Mouse (Mus musculus): Measurements from ENCODE around the gene Clec10a. TPM values are rescaled to one million over a fixed set of nuclear protein-coding genes. Genes with fewer than 3 reads are reported as not detected.

Clec10a gene
- polyA plus RNA-seq, 1 experiment from 2014 or later: 0.97 TPM

DNA sequence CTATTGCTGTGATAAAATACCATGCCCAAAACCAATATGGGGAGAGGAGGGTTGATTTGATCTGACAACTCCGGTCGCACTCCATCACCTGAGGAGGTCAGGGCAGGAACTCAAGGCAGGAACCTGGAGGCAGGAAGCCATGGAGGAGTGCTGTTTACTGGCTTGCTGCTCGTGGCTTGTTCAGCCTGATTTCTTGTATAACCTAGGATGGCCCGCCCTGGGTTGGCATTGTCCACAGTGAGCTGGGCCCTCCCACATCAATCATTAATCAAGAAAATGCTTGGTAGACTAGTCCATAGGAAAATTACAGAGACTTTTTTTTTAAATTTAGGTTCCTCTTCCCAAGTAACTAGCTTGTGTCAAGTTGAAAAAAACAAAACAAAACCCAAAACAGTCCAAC, 18.5 kb downstream of the Clec10a start:
- no peak for DNase-seq (ENCODE audit: low spot score)
- H3K27me3 ChIP-seq (replicated peaks; ENCODE audit: control insufficient read depth, insufficient read depth, low read length): no peaks in the 10 kb centered on the region
- no peaks in the 10 kb centered on the region for H3K9me3 ChIP-seq (replicated peaks; ENCODE audit: control insufficient read depth, low read length)
- H3K4me2 ChIP-seq (ENCODE audit: low read length): no peak overlapping the region
- no peak overlapping the region for H3K4me3 ChIP-seq (ENCODE audit: low read depth, low read length)
- 79% methylated on average over 4 of the region's 4 CpGs for WGBS
- no peaks in the 10 kb centered on the region for H3K36me3 ChIP-seq (ENCODE audit: control insufficient read depth, insufficient read depth, low read length)
- H3K4me1 ChIP-seq (ENCODE audit: control insufficient read depth, insufficient read depth, low read length): no peaks in the 10 kb centered on the region
- no peak overlapping the region for H3K27ac ChIP-seq (ENCODE audit: low read depth, low read length)
- no peak overlapping the region for H3K9ac ChIP-seq (ENCODE audit: low read length)
- no peak for ATAC-seq

DNA sequence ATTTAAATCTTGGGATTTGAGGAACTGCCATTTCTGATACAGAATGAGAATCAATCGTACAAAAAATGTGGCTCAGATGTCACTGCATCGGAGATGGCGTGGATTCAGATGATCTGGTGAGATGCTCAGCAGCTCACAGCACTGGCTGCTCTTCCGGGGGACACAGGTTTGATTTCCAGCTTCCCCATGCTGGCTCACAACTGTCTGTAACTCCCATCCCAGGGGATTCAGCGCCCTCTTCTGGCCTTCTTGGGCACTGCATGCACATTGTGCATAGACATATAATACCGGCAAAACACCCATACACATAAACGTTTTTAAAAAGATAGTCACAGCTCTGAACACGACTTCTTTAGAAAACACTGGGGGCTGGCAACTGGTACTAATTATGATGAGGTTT, 21.6 kb downstream of the Clec10a start:
- DNase-seq (ENCODE audit: low spot score) (no peak), ATAC-seq (no peak)
- Histone ChIP-seq H3K27ac (ENCODE audit: low read depth, low read length) (no peak overlapping the region), H3K4me1 (ENCODE audit: control insufficient read depth, insufficient read depth, low read length) (no peaks in the 10 kb centered on the region), H3K9me3 (replicated peaks; ENCODE audit: control insufficient read depth, low read length) (no peaks in the 10 kb centered on the region), H3K36me3 (ENCODE audit: control insufficient read depth, insufficient read depth, low read length) (no peaks in the 10 kb centered on the region), H3K4me3 (ENCODE audit: low read depth, low read length) (no peak overlapping the region), H3K9ac (ENCODE audit: low read length) (no peak overlapping the region), H3K27me3 (replicated peaks; ENCODE audit: control insufficient read depth, insufficient read depth, low read length) (no peaks in the 10 kb centered on the region), H3K4me2 (ENCODE audit: low read length) (no peak overlapping the region)
- 75% methylated on average over 8 of the region's 8 CpGs for WGBS

DNA sequence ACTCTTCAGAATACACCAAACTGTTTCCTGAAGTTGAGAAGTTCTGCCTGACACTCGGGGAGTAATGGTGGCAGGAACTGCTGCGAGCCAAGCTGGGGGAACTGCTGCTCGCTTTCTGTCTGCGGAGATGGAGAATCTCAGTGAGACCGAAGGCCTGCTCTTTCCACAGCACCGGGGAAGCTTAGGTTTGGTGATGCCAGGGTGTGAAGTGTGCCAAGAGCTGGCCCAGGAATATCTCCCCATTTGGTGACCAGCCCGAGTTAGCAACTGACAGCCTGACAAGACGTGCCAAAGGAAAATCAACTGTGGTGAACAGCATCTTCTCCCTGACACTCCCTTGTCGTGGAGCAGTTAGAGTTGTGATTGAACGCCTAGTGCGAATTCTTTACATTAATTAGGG, 22.3 kb downstream of the Clec10a start:
- no peak overlapping the region for H3K27ac ChIP-seq (ENCODE audit: low read depth, low read length)
- no peak overlapping the region for H3K4me3 ChIP-seq (ENCODE audit: low read depth, low read length)
- H3K9ac ChIP-seq (ENCODE audit: low read length): no peak overlapping the region
- H3K9me3 ChIP-seq (replicated peaks; ENCODE audit: control insufficient read depth, low read length): no peaks in the 10 kb centered on the region
- no peak overlapping the region for H3K4me2 ChIP-seq (ENCODE audit: low read length)
- H3K36me3 ChIP-seq (ENCODE audit: control insufficient read depth, insufficient read depth, low read length): no peaks in the 10 kb centered on the region
- H3K4me1 ChIP-seq (ENCODE audit: control insufficient read depth, insufficient read depth, low read length): no peaks in the 10 kb centered on the region
- ATAC-seq: no peak
- no peaks in the 10 kb centered on the region for H3K27me3 ChIP-seq (replicated peaks; ENCODE audit: control insufficient read depth, insufficient read depth, low read length)
- no peak for DNase-seq (ENCODE audit: low spot score)
- 88% methylated on average over 11 of the region's 11 CpGs for WGBS

DNA sequence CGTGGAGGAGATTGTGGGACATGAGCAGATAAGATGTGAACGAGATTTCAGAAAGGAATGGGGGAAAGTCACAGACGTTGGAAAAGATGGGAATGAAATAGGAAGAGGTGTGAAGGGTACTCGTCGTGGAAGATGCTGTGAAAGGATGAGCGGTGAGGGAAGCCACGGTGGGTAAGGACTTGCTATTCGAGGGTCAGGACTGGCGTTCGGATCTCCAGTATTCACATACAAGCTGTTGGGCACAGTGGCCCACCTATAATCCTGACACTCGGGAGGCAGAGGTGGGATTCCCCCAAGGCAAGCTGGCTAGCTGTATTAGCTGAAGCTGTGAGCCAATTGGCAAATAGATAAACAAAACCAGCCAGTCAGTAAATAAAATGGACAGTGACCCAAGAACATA, 22.8 kb downstream of the Clec10a start:
- H3K9me3 ChIP-seq (replicated peaks; ENCODE audit: control insufficient read depth, low read length): no peaks in the 10 kb centered on the region
- ATAC-seq (no peak), DNase-seq (ENCODE audit: low spot score) (no peak)
- no peaks in the 10 kb centered on the region for H3K4me1 ChIP-seq (ENCODE audit: control insufficient read depth, insufficient read depth, low read length)
- H3K9ac ChIP-seq (ENCODE audit: low read length): no peak overlapping the region
- 81% methylated on average over 11 of the region's 11 CpGs for WGBS
- H3K4me3 ChIP-seq (ENCODE audit: low read depth, low read length): no peak overlapping the region
- no peak overlapping the region for H3K27ac ChIP-seq (ENCODE audit: low read depth, low read length)
- no peak overlapping the region for H3K4me2 ChIP-seq (ENCODE audit: low read length)
- H3K36me3 ChIP-seq (ENCODE audit: control insufficient read depth, insufficient read depth, low read length): no peaks in the 10 kb centered on the region
- H3K27me3 ChIP-seq (replicated peaks; ENCODE audit: control insufficient read depth, insufficient read depth, low read length): no peaks in the 10 kb centered on the region

DNA sequence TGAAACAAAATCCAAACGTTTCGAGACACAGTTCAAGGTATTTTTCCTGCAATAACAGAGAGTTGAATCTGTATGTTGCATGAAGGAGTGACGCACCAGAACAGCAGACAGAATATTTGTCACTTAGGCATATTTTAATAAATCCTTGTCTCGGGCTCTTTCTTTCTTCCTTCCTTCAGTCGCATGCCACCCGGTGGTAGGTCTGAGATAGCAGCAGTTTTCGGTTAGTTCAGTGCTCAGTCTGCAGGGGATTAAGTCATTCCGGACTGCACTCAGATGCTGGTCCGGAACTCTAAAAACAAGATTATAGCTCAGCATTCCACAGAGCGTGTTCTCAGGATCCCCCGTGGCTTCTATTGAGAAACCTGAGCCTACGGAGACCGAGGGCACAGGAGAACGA, 23.4 kb downstream of the Clec10a start:
- H3K27ac ChIP-seq (ENCODE audit: low read depth, low read length): no peak overlapping the region
- no peaks in the 10 kb centered on the region for H3K27me3 ChIP-seq (replicated peaks; ENCODE audit: control insufficient read depth, insufficient read depth, low read length)
- peak; percentile 63 for DNase-seq (ENCODE audit: low spot score)
- no peak for ATAC-seq
- no peaks in the 10 kb centered on the region for H3K4me1 ChIP-seq (ENCODE audit: control insufficient read depth, insufficient read depth, low read length)
- no peak overlapping the region for H3K9ac ChIP-seq (ENCODE audit: low read length)
- no peak overlapping the region for H3K4me3 ChIP-seq (ENCODE audit: low read depth, low read length)
- WGBS: 35% methylated on average over 14 of the region's 14 CpGs
- H3K9me3 ChIP-seq (replicated peaks; ENCODE audit: control insufficient read depth, low read length): no peaks in the 10 kb centered on the region
- H3K4me2 ChIP-seq (ENCODE audit: low read length): no peak overlapping the region
- H3K36me3 ChIP-seq (ENCODE audit: control insufficient read depth, insufficient read depth, low read length): no peaks in the 10 kb centered on the region

DNA sequence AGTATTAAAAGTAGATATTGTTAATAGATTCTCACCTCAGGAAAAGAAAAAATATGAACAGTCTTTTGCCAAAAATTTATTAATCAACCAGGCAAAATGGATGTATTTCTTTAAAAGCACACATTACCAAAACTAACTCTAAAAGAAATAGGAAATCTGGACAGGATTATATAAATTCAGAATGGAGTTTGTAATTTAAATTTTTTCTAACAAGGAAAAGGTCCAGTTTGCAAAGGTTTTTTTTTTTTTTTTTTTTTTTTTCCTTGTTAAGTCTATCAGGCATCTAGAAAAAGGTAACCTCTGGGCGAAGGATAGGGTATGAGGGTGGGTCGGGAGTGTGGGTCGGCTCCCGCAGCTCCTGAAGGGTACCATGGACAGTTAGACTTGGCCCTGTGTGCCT, 24.5 kb downstream of the Clec10a start:
- Histone ChIP-seq H3K27me3 (replicated peaks; ENCODE audit: control insufficient read depth, insufficient read depth, low read length) (no peaks in the 10 kb centered on the region), H3K4me1 (ENCODE audit: control insufficient read depth, insufficient read depth, low read length) (no peaks in the 10 kb centered on the region), H3K9me3 (replicated peaks; ENCODE audit: control insufficient read depth, low read length) (no peaks in the 10 kb centered on the region), H3K27ac (ENCODE audit: low read depth, low read length) (no peak overlapping the region), H3K4me3 (ENCODE audit: low read depth, low read length) (no peak overlapping the region), H3K9ac (ENCODE audit: low read length) (no peak overlapping the region), H3K36me3 (ENCODE audit: control insufficient read depth, insufficient read depth, low read length) (no peaks in the 10 kb centered on the region), H3K4me2 (ENCODE audit: low read length) (no peak overlapping the region)
- ATAC-seq (no peak), DNase-seq (ENCODE audit: low spot score) (no peak)
- 86% methylated on average over 4 of the region's 4 CpGs for WGBS

DNA sequence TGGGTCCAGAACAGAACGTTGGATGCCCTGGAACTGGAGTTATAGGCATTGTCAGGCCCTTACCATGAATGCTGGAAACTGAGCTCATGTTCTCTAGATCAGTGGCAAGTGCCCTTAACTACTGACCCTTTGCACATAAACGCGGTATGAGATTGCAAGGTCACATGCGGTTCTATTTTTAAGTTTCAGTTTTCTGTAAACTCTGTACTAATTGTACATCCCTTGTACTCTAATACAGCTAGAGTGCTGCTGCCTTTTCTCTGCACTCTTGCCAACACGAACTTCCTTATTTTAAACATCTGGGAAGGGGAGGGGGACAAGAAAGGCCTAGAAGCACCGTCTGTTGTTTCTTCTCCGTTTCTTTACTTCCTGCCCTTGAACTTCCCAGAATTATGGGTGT, 29.1 kb downstream of the Clec10a start:
- Histone ChIP-seq H3K27ac (ENCODE audit: low read depth, low read length) (no peak overlapping the region), H3K36me3 (ENCODE audit: control insufficient read depth, insufficient read depth, low read length) (no peaks in the 10 kb centered on the region), H3K9me3 (replicated peaks; ENCODE audit: control insufficient read depth, low read length) (no peaks in the 10 kb centered on the region), H3K9ac (ENCODE audit: low read length) (no peak overlapping the region), H3K4me3 (ENCODE audit: low read depth, low read length) (no peak overlapping the region), H3K4me1 (ENCODE audit: control insufficient read depth, insufficient read depth, low read length) (no peaks in the 10 kb centered on the region), H3K4me2 (ENCODE audit: low read length) (no peak overlapping the region), H3K27me3 (replicated peaks; ENCODE audit: control insufficient read depth, insufficient read depth, low read length) (no peaks in the 10 kb centered on the region)
- 84% methylated on average over 7 of the region's 7 CpGs for WGBS
- ATAC-seq (no peak), DNase-seq (ENCODE audit: low spot score) (no peak)

DNA sequence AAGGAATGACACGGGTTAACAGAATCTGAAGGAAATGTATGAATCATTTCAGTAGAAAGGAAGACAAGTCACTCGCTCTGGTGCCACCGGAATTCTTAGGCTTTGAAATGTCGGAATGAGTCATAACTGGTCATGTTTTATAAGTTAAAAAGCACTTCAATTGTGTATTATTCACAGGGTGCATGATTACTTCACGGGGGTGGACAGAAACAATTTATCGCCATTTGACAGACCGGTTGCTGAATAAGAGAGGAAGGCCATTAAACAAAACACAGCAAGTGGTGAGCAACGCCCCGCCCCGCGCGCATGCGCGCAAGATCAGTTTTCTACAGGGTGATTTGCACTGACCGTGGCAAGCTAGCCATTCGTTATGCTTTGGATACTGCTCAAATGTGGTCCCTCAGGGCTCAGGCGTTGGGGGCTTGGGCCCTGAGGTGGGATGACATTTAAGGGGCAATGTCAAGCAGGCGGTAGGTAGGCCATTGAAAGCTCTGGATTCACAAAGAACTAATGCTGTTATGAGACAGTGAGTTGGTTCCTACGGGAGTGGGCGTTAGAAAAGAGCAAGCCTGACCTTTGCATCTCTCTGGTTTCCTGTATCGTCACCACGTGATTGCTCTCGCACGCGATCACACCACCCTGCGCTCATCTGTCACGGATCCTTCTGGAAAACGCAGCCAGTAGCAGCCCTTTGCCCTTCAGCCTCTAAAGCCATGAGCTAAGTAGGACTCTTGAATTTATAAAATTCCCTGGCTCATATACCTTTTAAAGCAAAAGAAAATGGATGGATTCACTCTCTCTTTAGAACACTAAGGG, 33.5 kb downstream of the Clec10a start:
- ATAC-seq: no peak
- Histone ChIP-seq H3K4me1 (ENCODE audit: control insufficient read depth, insufficient read depth, low read length) (no peaks in the 10 kb centered on the region), H3K4me3 (ENCODE audit: low read depth, low read length) (no peak overlapping the region), H3K4me2 (ENCODE audit: low read length) (no peak overlapping the region), H3K27me3 (replicated peaks; ENCODE audit: control insufficient read depth, insufficient read depth, low read length) (no peaks in the 10 kb centered on the region), H3K9me3 (replicated peaks; ENCODE audit: control insufficient read depth, low read length) (no peaks in the 10 kb centered on the region), H3K27ac (ENCODE audit: low read depth, low read length) (no peak overlapping the region), H3K9ac (ENCODE audit: low read length) (no peak overlapping the region), H3K36me3 (ENCODE audit: control insufficient read depth, insufficient read depth, low read length) (no peaks in the 10 kb centered on the region)
- no peak for DNase-seq (ENCODE audit: low spot score)
- WGBS: 88% methylated on average over 28 of the region's 28 CpGs

DNA sequence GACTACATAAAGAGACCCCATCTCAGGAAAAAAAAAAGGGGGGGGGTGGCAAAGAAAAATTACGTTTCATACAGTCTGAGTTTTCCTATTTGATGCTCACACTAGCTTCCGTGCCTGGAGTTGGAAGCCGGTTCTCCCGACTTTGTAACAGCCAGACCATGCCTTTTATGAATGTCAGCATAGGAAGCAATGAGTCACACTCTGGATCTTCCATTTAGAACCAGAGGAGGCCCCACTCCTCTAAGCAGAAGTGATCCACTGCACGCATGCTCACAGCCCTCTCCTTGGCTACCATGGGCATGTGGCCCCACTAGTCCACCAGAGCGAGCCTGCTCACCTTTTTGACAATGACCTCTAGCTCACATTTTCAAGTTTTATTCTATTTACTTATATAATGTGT, 35.2 kb downstream of the Clec10a start:
- Histone ChIP-seq H3K27me3 (replicated peaks; ENCODE audit: control insufficient read depth, insufficient read depth, low read length) (no peaks in the 10 kb centered on the region), H3K36me3 (ENCODE audit: control insufficient read depth, insufficient read depth, low read length) (no peaks in the 10 kb centered on the region), H3K4me1 (ENCODE audit: control insufficient read depth, insufficient read depth, low read length) (no peaks in the 10 kb centered on the region), H3K9me3 (replicated peaks; ENCODE audit: control insufficient read depth, low read length) (no peaks in the 10 kb centered on the region), H3K9ac (ENCODE audit: low read length) (no peak overlapping the region), H3K4me3 (ENCODE audit: low read depth, low read length) (no peak overlapping the region), H3K27ac (ENCODE audit: low read depth, low read length) (no peak overlapping the region), H3K4me2 (ENCODE audit: low read length) (no peak overlapping the region)
- DNase-seq (ENCODE audit: low spot score) (no peak), ATAC-seq (no peak)
- WGBS: 85% methylated on average over 6 of the region's 6 CpGs

Data from forebrain, embryonic 14.5 days (tissue).